Mouse (Mus musculus) hindbrain, embryonic 16.5 days (tissue): ENCODE data around the gene Cptp. TPM values are rescaled to one million over a fixed set of nuclear protein-coding genes. Genes with fewer than 3 reads are reported as not detected.
A peak's percentile ranks its signal among the peaks of the same experiment; 100 is the strongest.

Experiments used
- ATAC-seq: fragments of 200-750 bp; cut with Nextera tagmentation; 2 replicates; pipeline ENCODE4 v1.8.0; 2017; ENCODE audit warnings: moderate TSS enrichment, moderate library complexity
- H3K27ac ChIP-seq: fragments of 300-500 bp; sonication (generic); 2 replicates; pipeline ENCODE4 v1.5.1; 2014; ENCODE audit warnings: low read depth, mild to moderate bottlenecking, control low read depth, low read length, moderate library complexity
- H3K27me3 ChIP-seq: fragments of 300-500 bp; sonication (generic); replicated peaks from 2 replicates; pipeline ENCODE4 v1.6.1; 2014; ENCODE audit warnings: low read length; ENCODE audit not compliant: control insufficient read depth, insufficient read depth
- H3K36me3 ChIP-seq: fragments of 300-500 bp; sonication (generic); 2 replicates; pipeline ENCODE4 v1.6.1; 2014; ENCODE audit warnings: mild to moderate bottlenecking, low read length, moderate library complexity, mixed read lengths; ENCODE audit not compliant: control insufficient read depth, insufficient read depth
- H3K4me1 ChIP-seq: fragments of 300-500 bp; sonication (generic); 2 replicates; pipeline ENCODE4 v1.6.1; 2014; ENCODE audit warnings: low read depth, low read length; ENCODE audit not compliant: control insufficient read depth, insufficient read depth
- H3K4me2 ChIP-seq: fragments of 300-500 bp; sonication (generic); 2 replicates; pipeline ENCODE4 v1.6.1; 2014; ENCODE audit warnings: mild to moderate bottlenecking, low read length, control low read depth, moderate library complexity
- H3K4me3 ChIP-seq: fragments of 300-500 bp; sonication (generic); 2 replicates; pipeline ENCODE4 v1.5.1; 2014; ENCODE audit warnings: mild to moderate bottlenecking, low read length, control low read depth, moderate library complexity
- H3K9ac ChIP-seq: fragments of 300-500 bp; sonication (generic); 2 replicates; pipeline ENCODE4 v1.6.1; 2014; ENCODE audit warnings: low read depth, mild to moderate bottlenecking, control low read depth, low read length, moderate library complexity
- H3K9me3 ChIP-seq: fragments of 300-500 bp; sonication (generic); 2 replicates; pipeline ENCODE4 v1.6.1; 2014; ENCODE audit warnings: mild to moderate bottlenecking, low read length, moderate library complexity; ENCODE audit not compliant: control insufficient read depth
- WGBS: fragments of 180-500 bp; shearing (Covaris S2); extraction: QIAGEN DNeasy Blood & Tissue Kit; methylation state at CpG from one replicate; pipeline ENCODE4 v1.1.7; 2014; 5-methylcytosine and 5-hydroxymethylcytosine counted together
- microRNA-seq: library from miRNA; unstranded; fragments of <30 nt; microRNA quantifications from one replicate; pipeline ENCODE4, GENCODE M21; 2017
- polyA plus RNA-seq: library from polyadenylated mRNA; unstranded; fragments of >200 nt; fragmentation: Nextera tagmentation; extraction: Ambion mirVana; gene quantifications from 2 replicates; pipeline ENCODE4 v1.2.1, GENCODE M21; 2015

The Cptp gene
- polyA plus RNA-seq, 1 experiment from 2014 or later: 31.7 TPM

- Histone ChIP-seq H3K4me1 (peaks cover 26% of the 10 kb centered on the region), H3K36me3 (peaks cover 3% of the 10 kb centered on the region), H3K4me2 (peak within 1 kb of the TSS; percentile 97), H3K9me3 (no peaks in the 10 kb centered on the region), H3K4me3 (peak within 1 kb of the TSS; percentile 57), H3K9ac (peak within 1 kb of the TSS; percentile 79), H3K27ac (peak within 1 kb of the TSS; percentile 90), H3K27me3 (no peaks in the 10 kb centered on the region)
- ATAC-seq: peak; percentile 95
- 0% methylated on average over 49 of the region's 49 CpGs for WGBS
Observed at GRCm38 (mm10) chr4:155831205-155831766, 38.0 kb downstream of the Cptp start, which contains the start of gene Aurkaip1. Gene Aurkaip1, plus strand, starts transcription at chr4:155831272.

GRCm38 (mm10) chr4:155830596-155830995 lies 38.6 kb downstream of the Cptp start:
- ATAC-seq: no peak
- 56% methylated on average over 8 of the region's 8 CpGs for WGBS
- H3K27me3 ChIP-seq: no peaks in the 10 kb centered on the region
- peak overlapping the region; percentile 90; the same call in 1 of the 2 replicates for H3K27ac ChIP-seq
- peaks cover 26% of the 10 kb centered on the region for H3K4me1 ChIP-seq
- peak overlapping the region; percentile 57 for H3K4me3 ChIP-seq
- peaks cover 3% of the 10 kb centered on the region for H3K36me3 ChIP-seq
- H3K4me2 ChIP-seq: peak overlapping the region; percentile 97
- H3K9me3 ChIP-seq: no peaks in the 10 kb centered on the region
- no peak overlapping the region for H3K9ac ChIP-seq

GRCm38 (mm10) chr4:155829866-155830265 lies 39.4 kb downstream of the Cptp start:
- Histone ChIP-seq H3K4me3 (no peak overlapping the region), H3K36me3 (peaks cover 8% of the 10 kb centered on the region), H3K4me1 (peaks cover 26% of the 10 kb centered on the region), H3K27me3 (no peaks in the 10 kb centered on the region), H3K4me2 (no peak overlapping the region), H3K9ac (no peak overlapping the region), H3K9me3 (no peaks in the 10 kb centered on the region), H3K27ac (no peak overlapping the region)
- ATAC-seq: no peak
- WGBS: 97% methylated on average over 4 of the region's 4 CpGs

DNA sequence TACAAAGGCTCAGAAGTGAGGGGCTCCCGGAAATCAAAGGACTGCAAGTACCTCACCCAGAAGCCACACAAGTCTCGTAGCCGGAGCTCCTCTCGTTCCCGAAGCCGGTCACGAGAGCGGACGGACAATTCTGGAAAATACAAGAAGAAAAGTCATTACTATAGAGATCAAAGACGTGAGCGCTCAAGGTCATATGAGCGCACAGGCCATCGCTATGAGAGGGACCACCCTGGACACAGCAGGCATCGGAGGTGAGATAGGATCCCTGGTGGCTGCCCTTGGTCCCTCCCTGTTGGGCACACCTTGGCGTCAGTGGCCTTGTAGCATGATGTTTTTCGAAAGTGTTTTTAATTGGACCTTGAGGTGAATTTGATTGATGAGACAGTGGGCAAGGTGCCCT lies 45.8 kb downstream of the Cptp start:
- Histone ChIP-seq H3K27ac (no peak overlapping the region), H3K9ac (no peak overlapping the region), H3K27me3 (no peaks in the 10 kb centered on the region), H3K4me3 (no peak overlapping the region), H3K4me2 (no peak overlapping the region), H3K9me3 (no peaks in the 10 kb centered on the region), H3K4me1 (no peaks in the 10 kb centered on the region), H3K36me3 (peaks cover 59% of the 10 kb centered on the region)
- ATAC-seq: no peak
- WGBS: 96% methylated on average over 16 of the region's 16 CpGs

- no peak for ATAC-seq
- H3K27ac ChIP-seq: no peak overlapping the region
- H3K4me2 ChIP-seq: no peak overlapping the region
- no peaks in the 10 kb centered on the region for H3K27me3 ChIP-seq
- 76% methylated on average over 7 of the region's 7 CpGs for WGBS
- peaks cover 70% of the 10 kb centered on the region for H3K36me3 ChIP-seq
- H3K9me3 ChIP-seq: no peaks in the 10 kb centered on the region
- no peak overlapping the region for H3K4me3 ChIP-seq
- H3K9ac ChIP-seq: no peak overlapping the region
- no peaks in the 10 kb centered on the region for H3K4me1 ChIP-seq
Observed at GRCm38 (mm10) chr4:155821025-155821424, 48.2 kb downstream of the Cptp start.

DNA sequence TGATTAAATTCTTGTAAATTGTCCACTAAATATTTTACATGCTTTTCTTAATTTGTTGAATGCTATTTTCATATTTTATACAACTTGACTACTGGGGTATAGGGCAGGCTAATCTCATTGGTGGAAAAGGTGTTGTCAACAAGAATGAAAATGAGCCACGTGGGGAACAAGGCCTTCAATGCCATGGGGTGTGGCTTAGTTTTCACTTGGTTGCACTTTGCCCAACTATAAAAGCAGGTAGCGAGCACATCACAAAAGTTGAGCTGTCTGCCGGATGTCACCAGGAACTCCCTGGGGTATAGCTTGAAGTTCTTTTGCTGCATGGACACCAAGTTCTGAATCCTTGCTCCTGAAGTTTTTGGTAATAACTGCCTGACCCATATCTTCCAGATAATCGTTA lies 51.7 kb downstream of the Cptp start:
- 75% methylated on average over 4 of the region's 4 CpGs for WGBS
- Histone ChIP-seq H3K9ac (no peak overlapping the region), H3K27me3 (no peaks in the 10 kb centered on the region), H3K4me3 (no peak overlapping the region), H3K4me2 (no peak overlapping the region), H3K9me3 (no peaks in the 10 kb centered on the region), H3K36me3 (peaks cover 59% of the 10 kb centered on the region), H3K4me1 (peaks cover 13% of the 10 kb centered on the region), H3K27ac (no peak overlapping the region)
- no peak for ATAC-seq

Small RNA genes within 50 kb of the gene (microRNA-seq; reads per million reads assigned to microRNA genes)
- not detected for gene Gm22991

Other genes starting within 250 kb of the Cptp start
- gene Cdk11b, start 244.6 kb downstream of the Cptp start, polyA plus RNA-seq: 50.0 and 54.9 TPM in 2 replicates
- not detected in 2 replicates for gene Gm10563, start 224.0 kb downstream of the Cptp start, polyA plus RNA-seq
- 2.9 and 5.3 TPM in 2 replicates for gene Mmp23, start 216.1 kb downstream of the Cptp start, polyA plus RNA-seq
- gene Mib2, start 200.2 kb downstream of the Cptp start, polyA plus RNA-seq: 54.4 and 55.7 TPM in 2 replicates
- gene Fndc10, start 175.1 kb downstream of the Cptp start, polyA plus RNA-seq: 14.2 and 15.5 TPM in 2 replicates
- gene Ssu72, start 164.6 kb downstream of the Cptp start, polyA plus RNA-seq: 166 and 178 TPM in 2 replicates
- 17.4 and 22.2 TPM in 2 replicates for gene Tmem240, start 134.6 kb downstream of the Cptp start, polyA plus RNA-seq
- gene Atad3a, start 108.3 kb downstream of the Cptp start, polyA plus RNA-seq: 93.9 and 100 TPM in 2 replicates
- gene Vwa1, start 94.7 kb downstream of the Cptp start, polyA plus RNA-seq: 38.0 and 39.0 TPM in 2 replicates
- 0.89 and 1.3 TPM in 2 replicates for gene Tmem88b, start 83.6 kb downstream of the Cptp start, polyA plus RNA-seq
- not detected in 2 replicates for gene Ankrd65, start 79.0 kb downstream of the Cptp start, polyA plus RNA-seq
- 251 and 267 TPM in 2 replicates for gene Mrpl20, start 66.6 kb downstream of the Cptp start, polyA plus RNA-seq
- gene Ccnl2, start 57.0 kb downstream of the Cptp start, polyA plus RNA-seq: 118 and 132 TPM in 2 replicates
- gene Aurkaip1, start 38.2 kb downstream of the Cptp start, polyA plus RNA-seq: 133 and 143 TPM in 2 replicates
- gene Mxra8, start 29.8 kb downstream of the Cptp start, polyA plus RNA-seq: 35.7 and 36.5 TPM in 2 replicates
- 10.2 and 10.7 TPM in 2 replicates for gene Dvl1, start 22.0 kb downstream of the Cptp start, polyA plus RNA-seq
- gene Tas1r3, start 6.1 kb downstream of the Cptp start, polyA plus RNA-seq: 0.29 and 0.40 TPM in 2 replicates
- 67.2 and 74.7 TPM in 2 replicates for gene Ints11, start 106 bp upstream of the Cptp start, polyA plus RNA-seq
- gene Pusl1, start 22.3 kb upstream of the Cptp start, polyA plus RNA-seq: 66.6 and 66.7 TPM in 2 replicates
- gene Acap3, start 22.4 kb upstream of the Cptp start, polyA plus RNA-seq: 62.3 and 74.5 TPM in 2 replicates
- gene Ube2j2, start 74.4 kb upstream of the Cptp start, polyA plus RNA-seq: 97.6 and 98.8 TPM in 2 replicates
- gene C1qtnf12, start 92.9 kb upstream of the Cptp start, polyA plus RNA-seq: 13.9 and 16.4 TPM in 2 replicates
- 35.5 and 35.7 TPM in 2 replicates for gene B3galt6, start 123.2 kb upstream of the Cptp start, polyA plus RNA-seq
- gene Sdf4, start 123.4 kb upstream of the Cptp start, polyA plus RNA-seq: 120 and 124 TPM in 2 replicates
- gene Tnfrsf4, start 144.4 kb upstream of the Cptp start, polyA plus RNA-seq: 0.64 TPM in 1 of 2 replicates, not detected in the other
- gene Tnfrsf18, start 156.7 kb upstream of the Cptp start, polyA plus RNA-seq: 1.7 and 1.8 TPM in 2 replicates
- not detected in 2 replicates for gene Ttll10, start 190.0 kb upstream of the Cptp start, polyA plus RNA-seq
- 28.0 and 31.3 TPM in 2 replicates for gene 9430015G10Rik, start 240.5 kb upstream of the Cptp start, polyA plus RNA-seq